Mouse (Mus musculus): ENCODE results near the gene Fgfr2.

DNA sequence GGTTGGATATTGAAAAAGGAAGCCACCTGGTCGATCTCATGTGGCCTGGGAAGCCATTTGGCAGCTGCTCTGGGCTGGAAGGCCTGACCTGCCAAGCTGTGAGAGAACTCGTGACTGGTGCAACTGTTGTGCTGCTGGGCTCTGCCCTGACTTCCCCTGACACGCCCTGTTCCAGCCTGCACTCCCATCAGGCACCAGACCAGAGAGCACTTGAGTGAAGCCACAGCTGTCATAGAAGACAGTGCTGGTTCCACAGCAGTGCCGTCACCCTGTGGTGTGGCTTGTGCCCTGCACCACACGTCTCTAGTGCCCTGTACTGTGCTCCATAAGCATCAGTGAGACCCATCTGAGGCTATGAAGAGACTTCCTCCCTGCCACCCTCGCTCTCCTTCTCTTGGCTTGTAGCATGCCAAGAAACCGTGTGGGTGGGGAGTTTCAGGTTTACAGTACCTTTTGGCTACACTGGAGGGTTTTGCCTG, 450.6 kb downstream of the Fgfr2 start:
- TF ChIP-seq CTCF (IDR thresholded peaks at IDR 0.05; ENCODE audit: borderline replicate concordance, extremely low read depth, insufficient read depth, insufficient read length) (no peak), POLR2A (IDR thresholded peaks at IDR 0.05; ENCODE audit: borderline replicate concordance, extremely low read depth, insufficient read depth, insufficient read length, poor library complexity, severe bottlenecking) (no peak)

Data from brain, embryonic 14.5 days (tissue).